Mouse (Mus musculus): ENCODE results near the gene Bag2.

- TF ChIP-seq CTCF (conservative IDR thresholded peaks at IDR 0.05; ENCODE audit: insufficient read depth, insufficient read length, low read depth, low read length) (no peak), POLR2A (IDR thresholded peaks at IDR 0.05; ENCODE audit: low read depth, low read length) (no peak)
These were observed 32.5 kb downstream of the Bag2 start for GRCm38 (mm10) chr1:33725086-33725485.
